Mouse (Mus musculus) liver, embryonic 15.5 days (tissue): ENCODE measurements around the gene Tns4. TPM values are rescaled to one million over a fixed set of nuclear protein-coding genes. Genes with fewer than 3 reads are reported as not detected.

Experiments
- ATAC-seq: fragments of 200-750 bp; cut with Nextera tagmentation; 2 replicates; pipeline ENCODE4 v1.8.0; 2017; ENCODE audit warnings: moderate number of reproducible peaks, mild to moderate bottlenecking, moderate library complexity; ENCODE audit not compliant: insufficient read depth
- H3K27ac ChIP-seq: fragments of 300-500 bp; sonication (generic); replicated peaks from 2 replicates; pipeline ENCODE4 v1.5.1; 2015; ENCODE audit warnings: mild to moderate bottlenecking, inconsistent platforms
- H3K27me3 ChIP-seq: fragments of 300-500 bp; sonication (generic); 2 replicates; pipeline ENCODE4 v1.6.1; 2015; ENCODE audit warnings: mild to moderate bottlenecking, inconsistent platforms
- H3K36me3 ChIP-seq: fragments of 300-500 bp; sonication (generic); replicated peaks from 2 replicates; pipeline ENCODE4 v1.6.1; 2015; ENCODE audit warnings: moderate library complexity, mild to moderate bottlenecking, inconsistent platforms
- H3K4me1 ChIP-seq: fragments of 300-500 bp; sonication (generic); replicated peaks from 2 replicates; pipeline ENCODE4 v1.6.1; 2015; ENCODE audit warnings: inconsistent platforms
- H3K4me2 ChIP-seq: fragments of 300-500 bp; sonication (generic); 2 replicates; pipeline ENCODE4 v1.6.1; 2015; ENCODE audit warnings: moderate library complexity, mild to moderate bottlenecking, inconsistent platforms
- H3K4me3 ChIP-seq: fragments of 300-500 bp; sonication (generic); replicated peaks from 2 replicates; pipeline ENCODE4 v1.5.1; 2015; ENCODE audit warnings: mild to moderate bottlenecking, inconsistent platforms
- H3K9ac ChIP-seq: fragments of 300-500 bp; sonication (generic); 2 replicates; pipeline ENCODE4 v1.6.1; 2015; ENCODE audit warnings: moderate library complexity, mild to moderate bottlenecking, inconsistent platforms
- H3K9me3 ChIP-seq: fragments of 300-500 bp; sonication (generic); replicated peaks from 2 replicates; pipeline ENCODE4 v1.6.1; 2016; ENCODE audit warnings: inconsistent platforms
- WGBS: fragments of 180-500 bp; shearing (Covaris S2); methylation state at CpG from one replicate; pipeline ENCODE4 v1.1.7; 2015; ENCODE audit warnings: mixed read lengths; ENCODE audit not compliant: insufficient replicate concordance; 5-methylcytosine and 5-hydroxymethylcytosine counted together
- polyA plus RNA-seq: library from polyadenylated mRNA; unstranded; fragments of >200 nt; fragmentation: Nextera tagmentation; extraction: Ambion mirVana; gene quantifications from 2 replicates; pipeline ENCODE4 v1.2.1, GENCODE M21; 2015

Gene Tns4
- polyA plus RNA-seq, 1 experiment from 2014 or later, result 0.29 TPM

DNA sequence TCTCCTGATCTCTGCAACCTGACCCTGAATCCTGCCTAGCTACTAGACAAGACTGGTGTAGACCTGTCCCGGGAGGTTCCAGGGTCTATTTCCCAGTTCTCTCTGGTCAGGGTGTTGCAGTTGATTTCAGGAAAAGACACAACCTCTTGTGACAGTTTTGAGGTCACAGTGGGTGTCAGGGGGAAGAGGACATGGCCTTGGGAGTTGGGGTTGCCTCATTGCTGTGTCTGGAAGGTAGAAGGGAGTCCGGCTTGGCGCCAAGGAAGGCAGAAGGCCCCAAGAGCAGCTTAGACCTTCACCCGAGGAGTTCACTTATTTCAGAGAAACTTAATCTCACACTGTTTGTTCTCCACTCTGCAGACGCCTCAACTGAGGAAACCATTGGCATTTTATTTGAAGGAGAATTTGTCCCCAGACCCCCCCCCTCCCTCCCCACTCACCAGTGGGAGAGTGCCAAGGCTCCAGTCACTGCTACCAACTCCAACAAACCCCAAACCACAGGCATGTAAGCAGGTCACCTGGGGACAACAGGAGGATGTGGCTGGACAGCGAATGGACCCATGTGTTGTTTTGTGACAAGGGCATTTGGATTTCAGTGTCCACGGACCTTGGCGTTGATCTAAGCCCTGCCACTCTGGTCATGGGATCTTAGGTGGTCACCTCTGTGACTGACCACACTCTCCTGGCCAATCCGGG is 13.6 kb upstream of the Tns4 start:
- Histone ChIP-seq H3K36me3 (no peaks in the 10 kb centered on the region), H3K27ac (no peak overlapping the region), H3K9me3 (no peaks in the 10 kb centered on the region), H3K9ac (no peak overlapping the region), H3K27me3 (0 out of 2 replicates have a peak, but pooled peaks cover 3% of the 10 kb centered on the region), H3K4me1 (peaks cover 12% of the 10 kb centered on the region), H3K4me3 (no peak overlapping the region), H3K4me2 (no peak overlapping the region)
- no peak for ATAC-seq
- WGBS, result 42% methylated on average over 9 of the region's 9 CpGs

DNA sequence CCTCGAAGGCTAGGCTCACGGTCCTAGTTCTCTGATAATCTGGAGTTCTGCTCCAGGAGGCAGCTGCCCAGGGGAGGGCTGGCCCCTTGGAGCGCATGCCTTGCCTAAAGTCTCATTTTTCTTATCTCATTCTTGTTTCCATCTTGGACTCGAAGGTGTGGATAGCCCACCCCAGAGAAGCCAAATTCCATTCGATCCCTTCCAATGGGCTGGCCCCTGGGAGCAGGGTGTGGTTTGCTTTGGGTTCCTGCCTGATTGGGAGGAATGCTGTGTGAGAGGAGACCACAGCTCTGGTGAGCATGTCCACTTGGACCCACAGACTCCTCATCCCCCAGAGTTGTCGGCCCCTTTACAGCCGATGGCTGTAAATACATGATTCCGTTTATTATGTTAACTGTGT is 12.6 kb upstream of the Tns4 start:
- no peak overlapping the region for H3K4me3 ChIP-seq
- H3K9ac ChIP-seq, result no peak overlapping the region
- no peak overlapping the region for H3K27ac ChIP-seq
- WGBS, result 50% methylated on average over 8 of the region's 8 CpGs
- no peak overlapping the region for H3K4me2 ChIP-seq
- H3K27me3 ChIP-seq, result 0 out of 2 replicates have a peak, but pooled peaks cover 3% of the 10 kb centered on the region
- H3K4me1 ChIP-seq, result peaks cover 12% of the 10 kb centered on the region
- ATAC-seq, result no peak
- H3K9me3 ChIP-seq, result no peaks in the 10 kb centered on the region
- H3K36me3 ChIP-seq, result no peaks in the 10 kb centered on the region

DNA sequence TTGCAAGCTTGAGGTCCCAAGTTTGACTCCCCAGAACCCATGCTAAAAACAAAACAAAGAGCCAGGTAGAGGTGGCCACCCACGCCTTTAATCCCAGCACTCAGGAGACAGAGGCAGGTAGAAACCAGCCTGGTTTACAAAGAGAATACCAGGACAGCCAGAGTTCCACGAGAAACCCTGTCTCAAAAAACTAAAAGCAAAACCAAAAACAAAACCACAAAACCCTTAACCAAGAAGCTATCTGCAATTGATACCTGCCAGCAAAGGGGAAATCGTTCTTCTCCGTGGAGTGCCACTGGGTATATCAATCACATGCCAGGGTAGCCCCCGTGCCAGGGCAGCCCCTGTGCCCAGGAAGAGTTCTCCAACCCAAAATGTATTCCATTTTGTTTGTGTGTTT is 11.1 kb upstream of the Tns4 start:
- Histone ChIP-seq H3K27me3 (0 out of 2 replicates have a peak, but pooled peaks cover 3% of the 10 kb centered on the region), H3K4me1 (no peaks in the 10 kb centered on the region; the same call in 1 of the 2 replicates), H3K9ac (no peak overlapping the region), H3K4me2 (no peak overlapping the region), H3K36me3 (no peaks in the 10 kb centered on the region), H3K9me3 (no peaks in the 10 kb centered on the region), H3K27ac (no peak overlapping the region), H3K4me3 (no peak overlapping the region)
- ATAC-seq, result no peak
- WGBS, result 26% methylated on average over 5 of the region's 5 CpGs

DNA sequence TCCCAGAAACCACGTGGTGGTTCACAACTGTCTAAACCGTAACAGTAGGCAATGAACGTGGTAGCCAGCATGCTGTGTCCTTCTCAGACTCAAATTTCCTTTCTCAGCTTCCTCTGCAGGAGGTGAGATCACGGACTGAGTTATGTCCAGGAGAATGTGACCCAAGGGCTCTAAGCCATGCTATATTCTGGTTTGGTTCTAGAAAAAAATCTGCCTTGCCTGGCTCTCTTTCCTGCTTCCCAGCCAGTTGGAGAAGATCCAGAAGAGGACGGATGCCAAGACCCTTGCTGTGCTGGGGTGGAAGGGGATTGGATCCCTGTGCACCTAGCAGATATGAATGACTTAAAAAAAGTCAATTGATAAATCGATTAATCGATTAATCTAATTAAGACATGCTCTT is 10.4 kb upstream of the Tns4 start:
- no peaks in the 10 kb centered on the region for H3K36me3 ChIP-seq
- no peaks in the 10 kb centered on the region; the same call in 1 of the 2 replicates for H3K4me1 ChIP-seq
- no peak overlapping the region for H3K9ac ChIP-seq
- ATAC-seq, result no peak
- no peak overlapping the region for H3K27ac ChIP-seq
- H3K9me3 ChIP-seq, result no peaks in the 10 kb centered on the region
- no peak overlapping the region for H3K4me2 ChIP-seq
- no peak overlapping the region for H3K4me3 ChIP-seq
- WGBS, result 56% methylated on average over 7 of the region's 7 CpGs
- 0 out of 2 replicates have a peak, but pooled peaks cover 3% of the 10 kb centered on the region for H3K27me3 ChIP-seq

GRCm38 (mm10) chr11:99098924-99099323 is 9.8 kb upstream of the Tns4 start:
- Histone ChIP-seq H3K4me3 (no peak overlapping the region), H3K4me1 (no peaks in the 10 kb centered on the region; the same call in 1 of the 2 replicates), H3K36me3 (no peaks in the 10 kb centered on the region), H3K9ac (no peak overlapping the region), H3K4me2 (no peak overlapping the region), H3K9me3 (no peaks in the 10 kb centered on the region), H3K27ac (no peak overlapping the region), H3K27me3 (0 out of 2 replicates have a peak, but pooled peaks cover 3% of the 10 kb centered on the region)
- no peak for ATAC-seq
- 55% methylated on average over 9 of the region's 9 CpGs for WGBS

- WGBS, result 66% methylated on average over 8 of the region's 8 CpGs
- Histone ChIP-seq H3K9me3 (no peaks in the 10 kb centered on the region), H3K27me3 (0 out of 2 replicates have a peak, but pooled peaks cover 3% of the 10 kb centered on the region), H3K4me3 (no peak overlapping the region), H3K27ac (no peak overlapping the region), H3K4me2 (no peak overlapping the region), H3K4me1 (no peaks in the 10 kb centered on the region; the same call in 1 of the 2 replicates), H3K9ac (no peak overlapping the region), H3K36me3 (no peaks in the 10 kb centered on the region)
- ATAC-seq, result no peak
These were observed 8.1 kb upstream of the Tns4 start for GRCm38 (mm10) chr11:99096996-99097774.

DNA sequence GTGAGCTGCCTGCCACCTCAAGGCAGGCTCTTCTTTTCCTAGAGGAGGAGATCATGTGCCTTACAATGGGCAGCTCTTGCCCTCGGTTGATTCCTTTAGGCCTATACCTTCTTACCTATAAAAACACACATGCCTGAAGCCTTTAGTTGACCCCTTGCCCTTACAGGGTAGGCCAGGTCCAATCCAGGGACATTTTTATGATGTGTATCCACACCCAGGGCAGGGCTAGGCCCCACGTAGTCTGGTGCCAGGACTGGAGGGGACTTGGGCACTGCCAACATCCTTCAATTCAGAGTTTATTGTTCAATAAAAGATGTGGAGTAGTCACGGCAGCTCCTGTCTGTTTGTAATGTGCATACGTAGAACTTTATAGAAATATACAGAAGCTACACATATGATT is 7.3 kb upstream of the Tns4 start:
- WGBS, result 75% methylated on average over 4 of the region's 4 CpGs
- Histone ChIP-seq H3K36me3 (no peaks in the 10 kb centered on the region), H3K4me2 (no peak overlapping the region), H3K9ac (no peak overlapping the region), H3K9me3 (no peaks in the 10 kb centered on the region), H3K4me3 (no peak overlapping the region), H3K27ac (no peak overlapping the region), H3K27me3 (no peaks in the 10 kb centered on the region), H3K4me1 (no peaks in the 10 kb centered on the region; the same call in 1 of the 2 replicates)
- no peak for ATAC-seq

- Histone ChIP-seq H3K4me3 (no peak overlapping the region), H3K27ac (no peak overlapping the region), H3K9ac (no peak overlapping the region), H3K4me1 (no peaks in the 10 kb centered on the region; the same call in 1 of the 2 replicates), H3K9me3 (no peaks in the 10 kb centered on the region), H3K27me3 (no peaks in the 10 kb centered on the region), H3K36me3 (no peaks in the 10 kb centered on the region), H3K4me2 (no peak overlapping the region)
- no peak for ATAC-seq
- WGBS, result 67% methylated on average over 4 of the region's 4 CpGs
These were observed 6.7 kb upstream of the Tns4 start for GRCm38 (mm10) chr11:99095759-99096158.

DNA sequence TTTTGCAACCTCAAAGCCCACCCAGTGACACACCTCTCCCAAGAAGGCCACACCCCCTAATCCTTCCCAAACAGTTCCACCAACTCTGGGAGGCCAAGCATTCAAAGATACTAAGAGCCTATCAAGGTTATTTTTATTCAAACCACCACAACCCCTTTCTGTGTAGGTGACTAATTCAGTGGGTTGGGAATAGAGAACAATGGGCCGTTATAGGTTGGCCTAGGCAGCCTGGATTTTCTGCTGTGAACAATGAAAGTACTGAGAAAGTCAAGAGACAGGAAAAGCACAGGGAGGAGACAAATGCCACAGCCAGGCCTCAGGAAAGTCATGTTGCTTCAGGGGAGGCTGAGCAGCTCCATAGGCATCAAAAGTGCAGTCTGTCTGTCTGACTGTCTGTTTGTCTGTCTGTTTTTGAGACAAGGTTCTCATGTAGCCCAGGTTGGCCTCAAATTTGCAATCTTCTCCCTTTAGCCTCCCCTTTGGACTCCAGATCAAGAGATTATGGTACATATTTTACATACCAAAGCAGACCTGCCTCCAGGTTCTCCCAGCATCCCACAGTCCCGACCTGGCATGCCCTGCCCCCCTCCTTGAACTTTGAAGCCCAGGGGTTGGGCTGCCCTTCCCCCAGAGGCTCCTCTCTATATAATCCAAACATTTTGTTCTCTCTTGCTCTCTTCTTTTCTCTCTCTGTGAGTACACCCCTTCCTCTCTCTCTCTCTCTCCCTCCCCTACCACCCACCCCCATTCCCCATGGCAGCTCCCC is 6.0 kb upstream of the Tns4 start:
- no peak overlapping the region for H3K27ac ChIP-seq
- no peak overlapping the region for H3K9ac ChIP-seq
- no peaks in the 10 kb centered on the region for H3K4me1 ChIP-seq
- WGBS, result 48% methylated on average over 2 of the region's 2 CpGs
- no peak overlapping the region for H3K4me2 ChIP-seq
- no peaks in the 10 kb centered on the region for H3K27me3 ChIP-seq
- H3K36me3 ChIP-seq, result no peaks in the 10 kb centered on the region
- no peak overlapping the region for H3K4me3 ChIP-seq
- no peak for ATAC-seq
- H3K9me3 ChIP-seq, result no peaks in the 10 kb centered on the region

DNA sequence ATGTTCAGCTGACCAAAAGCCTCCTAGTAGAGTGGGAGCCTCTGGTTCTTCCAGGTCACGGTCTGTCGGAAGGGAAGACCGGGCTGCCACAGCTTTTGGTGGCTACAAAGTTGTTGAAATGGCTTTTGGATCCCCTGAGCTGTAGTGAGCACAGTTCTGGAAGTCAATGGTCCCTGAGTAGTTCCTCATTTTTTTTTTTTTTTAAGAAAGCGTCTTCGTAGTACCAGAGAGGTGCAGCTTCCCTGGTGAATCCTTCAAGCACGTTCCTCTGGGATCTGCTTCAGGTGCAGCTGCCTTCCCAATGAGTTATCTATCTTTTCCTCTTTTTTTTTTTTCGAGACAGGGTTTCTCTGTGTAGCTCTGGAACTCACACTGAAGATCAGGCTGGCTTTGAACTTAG is 4.6 kb upstream of the Tns4 start:
- Histone ChIP-seq H3K4me1 (no peaks in the 10 kb centered on the region), H3K9ac (no peak overlapping the region), H3K27ac (no peak overlapping the region), H3K4me3 (no peak overlapping the region), H3K9me3 (no peaks in the 10 kb centered on the region), H3K27me3 (no peaks in the 10 kb centered on the region), H3K36me3 (no peaks in the 10 kb centered on the region), H3K4me2 (no peak overlapping the region)
- 44% methylated on average over 7 of the region's 7 CpGs for WGBS
- no peak for ATAC-seq

DNA sequence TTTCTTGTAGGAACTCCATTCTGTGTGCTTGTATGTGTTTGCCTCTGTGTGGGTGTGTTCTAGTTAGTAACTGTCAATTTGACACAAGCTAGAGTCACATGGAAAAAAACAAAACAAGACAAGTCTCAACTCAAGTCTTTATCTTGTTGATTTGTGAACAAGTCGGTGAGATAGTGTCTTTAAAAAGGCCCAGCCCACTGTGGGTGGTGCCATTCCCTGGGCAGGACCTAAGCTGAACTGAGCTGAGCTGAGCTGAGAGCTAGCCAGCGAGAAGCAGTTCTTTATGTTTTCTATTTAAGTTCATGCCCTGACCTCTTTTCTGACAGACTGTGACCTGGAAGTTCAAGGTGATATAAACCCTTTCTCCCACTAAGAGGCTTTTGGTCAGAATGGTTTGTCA is 2.6 kb upstream of the Tns4 start:
- Histone ChIP-seq H3K4me1 (no peaks in the 10 kb centered on the region), H3K27ac (no peak overlapping the region), H3K9ac (no peak overlapping the region), H3K4me2 (no peak overlapping the region), H3K36me3 (no peaks in the 10 kb centered on the region), H3K9me3 (no peaks in the 10 kb centered on the region), H3K27me3 (peaks cover 4% of the 10 kb centered on the region; the same call in 1 of the 2 replicates), H3K4me3 (no peak overlapping the region)
- no peak for ATAC-seq
- WGBS, result 29% methylated on average over 2 of the region's 2 CpGs
